Mouse (Mus musculus): ENCODE results near the gene Gm3409. TPM values are rescaled to one million over a fixed set of nuclear protein-coding genes. Genes with fewer than 3 reads are reported as not detected.

Gene Gm3409
- total RNA-seq, 4 experiments from 2014 or later = not detected

Other genes with a start within 250 kb of the Gm3409 start
- gene Wasf3, start 152.7 kb upstream of the Gm3409 start, total RNA-seq (2022) = under 1 TPM; 0.25 to 0.57 (median 0.54) TPM
- not detected for gene Gm6408, start 55.7 kb upstream of the Gm3409 start, total RNA-seq (2022)
- not detected for gene Gm6370, start 46.3 kb upstream of the Gm3409 start, total RNA-seq (2022)
- not detected for gene 4930449I24Rik, start 35.2 kb upstream of the Gm3409 start, total RNA-seq (2022)
- gene Gm3402, start 23.5 kb upstream of the Gm3409 start, total RNA-seq (2022) = not detected
- not detected for gene Gm3404, start 11.8 kb upstream of the Gm3409 start, total RNA-seq (2022)
- gene Gm3415, start 18.5 kb downstream of the Gm3409 start, total RNA-seq (2022) = not detected
- gene Gpr12, start 47.6 kb downstream of the Gm3409 start, total RNA-seq (2022) = not detected

All from heart, adult 8-10 months (tissue).